Mouse (Mus musculus): ENCODE data around the gene Akt3. TPM values are rescaled to one million over a fixed set of nuclear protein-coding genes. Genes with fewer than 3 reads are reported as not detected.

Akt3 gene
- polyA plus RNA-seq, 1 experiment = 6.4 TPM

GRCm38 (mm10) chr1:177238368-177238767, 19.6 kb downstream of the Akt3 start:
- TF ChIP-seq CTCF (IDR thresholded peaks at IDR 0.05; ENCODE audit: extremely low read depth, insufficient read depth, insufficient read length, insufficient replicate concordance) (no peak), POLR2A (IDR thresholded peaks at IDR 0.05; ENCODE audit: low read depth, low read length) (no peak)
- Histone ChIP-seq H3K4me1 (ENCODE audit: control insufficient read depth, insufficient read depth, insufficient read length) (no peaks in the 10 kb centered on the region), H3K4me3 (ENCODE audit: extremely low read depth, insufficient read depth, insufficient read length) (no peak overlapping the region), H3K36me3 (ENCODE audit: control insufficient read depth, insufficient read depth, low read length) (peaks cover 3% of the 10 kb centered on the region; the same call in 1 of the 2 replicates), H3K27ac (ENCODE audit: insufficient read depth, low read length) (no peak overlapping the region), H3K27me3 (ENCODE audit: control insufficient read depth, insufficient read depth, low read length) (no peaks in the 10 kb centered on the region)
- 93% methylated on average over 2 of the region's 2 CpGs for WGBS
- DNase-seq (ENCODE audit: low read depth in 1 of 2, low spot score in 2 of 2) = no peak

- H3K36me3 ChIP-seq (ENCODE audit: control insufficient read depth, insufficient read depth, low read length) = peaks cover 3% of the 10 kb centered on the region; the same call in 1 of the 2 replicates
- H3K27ac ChIP-seq (ENCODE audit: insufficient read depth, low read length) = no peak overlapping the region
- TF ChIP-seq POLR2A (IDR thresholded peaks at IDR 0.05; ENCODE audit: low read depth, low read length) (no peak), CTCF (IDR thresholded peaks at IDR 0.05; ENCODE audit: extremely low read depth, insufficient read depth, insufficient read length, insufficient replicate concordance) (no peak)
- no peaks in the 10 kb centered on the region for H3K27me3 ChIP-seq (ENCODE audit: control insufficient read depth, insufficient read depth, low read length)
- no peak overlapping the region for H3K4me3 ChIP-seq (ENCODE audit: extremely low read depth, insufficient read depth, insufficient read length)
- no peak for DNase-seq (ENCODE audit: low read depth in 1 of 2, low spot score in 2 of 2)
- H3K4me1 ChIP-seq (ENCODE audit: control insufficient read depth, insufficient read depth, insufficient read length) = no peaks in the 10 kb centered on the region
- WGBS = 75% methylated on average over 2 of the region's 2 CpGs
These were observed 21.3 kb downstream of the Akt3 start for GRCm38 (mm10) chr1:177236695-177237094.

- no peak for DNase-seq (ENCODE audit: low read depth in 1 of 2, low spot score in 2 of 2)
- Histone ChIP-seq H3K27ac (ENCODE audit: insufficient read depth, low read length) (no peak overlapping the region), H3K4me3 (ENCODE audit: extremely low read depth, insufficient read depth, insufficient read length) (no peak overlapping the region), H3K27me3 (ENCODE audit: control insufficient read depth, insufficient read depth, low read length) (no peaks in the 10 kb centered on the region), H3K36me3 (ENCODE audit: control insufficient read depth, insufficient read depth, low read length) (peaks cover 3% of the 10 kb centered on the region; the same call in 1 of the 2 replicates), H3K4me1 (ENCODE audit: control insufficient read depth, insufficient read depth, insufficient read length) (no peaks in the 10 kb centered on the region)
- TF ChIP-seq CTCF (IDR thresholded peaks at IDR 0.05; ENCODE audit: extremely low read depth, insufficient read depth, insufficient read length, insufficient replicate concordance) (no peak), POLR2A (IDR thresholded peaks at IDR 0.05; ENCODE audit: low read depth, low read length) (no peak)
These were observed 21.8 kb downstream of the Akt3 start for GRCm38 (mm10) chr1:177236249-177236648.

DNA sequence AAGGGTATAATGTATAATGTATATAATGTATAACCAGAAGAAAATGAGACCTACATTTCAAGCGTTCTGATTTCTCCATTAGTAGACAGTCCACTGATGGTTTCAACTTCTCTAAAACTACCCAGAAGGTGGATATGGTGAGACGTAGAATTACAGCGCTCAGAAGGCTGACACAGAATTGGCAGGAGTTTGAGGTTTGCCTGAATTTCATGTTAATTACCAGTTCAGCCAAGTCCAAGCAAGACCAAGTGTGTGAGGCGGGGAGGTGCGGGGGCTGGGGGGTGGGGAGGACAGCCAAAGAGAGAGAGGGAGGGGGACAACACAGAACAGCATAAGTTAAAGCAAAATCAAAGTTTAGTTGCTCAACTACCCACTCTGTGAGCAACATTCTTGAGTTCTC, 23.5 kb downstream of the Akt3 start:
- WGBS = 85% methylated on average over 5 of the region's 5 CpGs
- DNase-seq (ENCODE audit: low read depth in 1 of 2, low spot score in 2 of 2) = no peak
- no peak for TF ChIP-seq CTCF (IDR thresholded peaks at IDR 0.05; ENCODE audit: extremely low read depth, insufficient read depth, insufficient read length, insufficient replicate concordance)
- no peak for TF ChIP-seq POLR2A (IDR thresholded peaks at IDR 0.05; ENCODE audit: low read depth, low read length)
- Histone ChIP-seq H3K27ac (ENCODE audit: insufficient read depth, low read length) (no peak overlapping the region), H3K4me1 (ENCODE audit: control insufficient read depth, insufficient read depth, insufficient read length) (no peaks in the 10 kb centered on the region), H3K4me3 (ENCODE audit: extremely low read depth, insufficient read depth, insufficient read length) (no peak overlapping the region), H3K36me3 (ENCODE audit: control insufficient read depth, insufficient read depth, low read length) (peaks cover 3% of the 10 kb centered on the region; the same call in 1 of the 2 replicates), H3K27me3 (ENCODE audit: control insufficient read depth, insufficient read depth, low read length) (no peaks in the 10 kb centered on the region)

DNA sequence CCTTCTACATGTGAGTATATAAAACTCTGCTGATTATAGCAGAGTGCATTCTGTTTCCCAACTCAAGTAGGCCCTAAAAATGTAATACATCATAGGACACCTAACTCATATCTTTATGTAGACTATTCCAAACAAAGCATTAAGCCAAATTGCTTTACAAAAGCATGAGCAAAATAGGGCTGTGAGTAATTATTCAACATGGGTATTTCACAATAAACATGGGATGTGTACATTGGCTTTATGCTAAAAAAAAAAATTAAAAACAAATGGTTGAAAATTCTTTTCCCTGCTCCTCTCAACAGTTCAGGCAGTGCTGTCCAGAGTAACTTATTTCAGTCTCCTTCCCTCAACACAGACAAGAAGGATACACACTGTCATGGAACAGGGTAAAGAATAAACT, 26.9 kb downstream of the Akt3 start:
- DNase-seq (ENCODE audit: low read depth in 1 of 2, low spot score in 2 of 2) = no peak
- no peak for TF ChIP-seq POLR2A (IDR thresholded peaks at IDR 0.05; ENCODE audit: low read depth, low read length)

DNA sequence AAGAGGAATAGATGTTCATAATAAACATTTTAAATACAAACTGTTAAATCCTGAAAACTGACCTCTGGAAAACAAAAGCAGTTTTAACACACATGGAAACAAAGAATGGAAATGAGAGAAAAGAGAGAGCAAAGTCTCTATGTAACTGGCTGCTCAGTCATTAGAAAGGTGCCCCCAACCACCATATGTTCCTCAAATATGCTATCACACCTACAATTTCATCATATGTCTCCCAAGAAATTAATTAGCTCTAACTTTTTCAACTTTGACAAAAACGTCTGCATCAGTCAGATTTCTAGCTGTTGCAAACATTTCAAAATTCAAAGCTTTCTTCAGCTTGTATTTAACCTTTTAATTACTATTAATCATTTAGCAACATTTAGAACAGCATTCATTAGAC, 59.0 kb downstream of the Akt3 start:
- Histone ChIP-seq H3K27ac (ENCODE audit: insufficient read depth, low read length) (no peak overlapping the region), H3K4me1 (ENCODE audit: control insufficient read depth, insufficient read depth, insufficient read length) (no peaks in the 10 kb centered on the region), H3K36me3 (ENCODE audit: control insufficient read depth, insufficient read depth, low read length) (0 out of 2 replicates have a peak, but pooled peaks cover 1% of the 10 kb centered on the region), H3K27me3 (ENCODE audit: control insufficient read depth, insufficient read depth, low read length) (no peaks in the 10 kb centered on the region), H3K4me3 (ENCODE audit: extremely low read depth, insufficient read depth, insufficient read length) (no peak overlapping the region)
- DNase-seq (ENCODE audit: low read depth in 1 of 2, low spot score in 2 of 2) = no peak
- no peak for TF ChIP-seq POLR2A (IDR thresholded peaks at IDR 0.05; ENCODE audit: low read depth, low read length)
- TF ChIP-seq CTCF (IDR thresholded peaks at IDR 0.05; ENCODE audit: extremely low read depth, insufficient read depth, insufficient read length, insufficient replicate concordance) = no peak
- WGBS = 82% methylated on average over 1 of the region's 1 CpGs

More for the DNA sequence above, 26.9 kb downstream of the Akt3 start:
- Histone ChIP-seq H3K36me3 (ENCODE audit: control insufficient read depth, insufficient read depth, low read length) (peaks cover 3% of the 10 kb centered on the region; the same call in 1 of the 2 replicates), H3K27ac (ENCODE audit: insufficient read depth, low read length) (no peak overlapping the region), H3K4me3 (ENCODE audit: extremely low read depth, insufficient read depth, insufficient read length) (no peak overlapping the region), H3K27me3 (ENCODE audit: control insufficient read depth, insufficient read depth, low read length) (no peaks in the 10 kb centered on the region), H3K4me1 (ENCODE audit: control insufficient read depth, insufficient read depth, insufficient read length) (no peaks in the 10 kb centered on the region)

DNA sequence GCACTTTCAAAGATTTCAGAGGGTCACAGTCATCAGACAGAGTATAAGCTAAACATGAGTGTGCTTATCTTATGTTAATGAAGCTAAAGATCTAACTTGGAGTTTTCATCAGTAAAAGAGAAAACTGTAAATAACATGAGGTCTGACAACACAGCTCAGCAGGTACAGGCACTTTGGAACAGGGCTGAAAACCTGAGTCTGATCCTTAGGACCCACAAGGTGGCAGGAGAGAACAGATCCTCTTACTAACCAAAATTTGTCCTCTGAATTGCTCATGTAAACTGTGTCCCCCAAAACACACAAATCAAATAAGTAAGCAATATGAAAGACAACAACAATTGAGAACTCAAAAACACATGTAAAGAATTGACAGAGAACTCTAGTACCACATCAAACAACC, 62.8 kb downstream of the Akt3 start:
- Histone ChIP-seq H3K4me3 (ENCODE audit: extremely low read depth, insufficient read depth, insufficient read length) (no peak overlapping the region), H3K36me3 (ENCODE audit: control insufficient read depth, insufficient read depth, low read length) (peaks cover 3% of the 10 kb centered on the region; the same call in 1 of the 2 replicates), H3K4me1 (ENCODE audit: control insufficient read depth, insufficient read depth, insufficient read length) (no peaks in the 10 kb centered on the region), H3K27me3 (ENCODE audit: control insufficient read depth, insufficient read depth, low read length) (no peaks in the 10 kb centered on the region), H3K27ac (ENCODE audit: insufficient read depth, low read length) (no peak overlapping the region)
- DNase-seq (ENCODE audit: low read depth in 1 of 2, low spot score in 2 of 2) = no peak
- TF ChIP-seq POLR2A (IDR thresholded peaks at IDR 0.05; ENCODE audit: low read depth, low read length) (no peak), CTCF (IDR thresholded peaks at IDR 0.05; ENCODE audit: extremely low read depth, insufficient read depth, insufficient read length, insufficient replicate concordance) (no peak)

Measured in spleen, adult 2 months (tissue).